19 mouse cellular contexts compared by ENCODE assay signal in genomic region chr6:119219237-119219870, GRCm38 (mm10). TPM values are rescaled to one million over a fixed set of nuclear protein-coding genes. Genes with fewer than 3 reads are reported as not detected.
DNase-seq lines count a peak whose midpoint lies in the region; ATAC-seq lines count a peak whose summit lies in the region.
"Had no signal": no experiment of that assay in that cellular context is flagged by ENCODE, and none has a peak within 500 bp of the region (broad histone marks: within the 10 kb centered on the region; RNA-seq: fewer than 3 reads in every experiment).

No protein-coding gene starts in this region.

- H3K4me2 ChIP-seq in forebrain, embryonic 12.5 days: no peak overlapping the region
- no peak overlapping the region for H3K4me2 ChIP-seq in forebrain, embryonic 16.5 days (ENCODE audit: low read length)
- H3K4me2 ChIP-seq: embryonic facial prominence, embryonic 12.5 days; liver, embryonic 11.5 days; midbrain, embryonic 11.5 days; neural tube, embryonic 13.5 days had no signal

- H3K4me3 ChIP-seq in forebrain, embryonic 12.5 days (replicated peaks): no peak overlapping the region
- no peak overlapping the region for H3K4me3 ChIP-seq in forebrain, embryonic 16.5 days (replicated peaks; ENCODE audit: low read length)
- H3K4me3 ChIP-seq: embryonic facial prominence, embryonic 12.5 days; heart, adult 2 months; hindbrain, embryonic 10.5 days; neural tube, embryonic 13.5 days had no signal

- H3K9ac ChIP-seq in forebrain, embryonic 12.5 days: no peak overlapping the region
- H3K9ac ChIP-seq in forebrain, embryonic 16.5 days (replicated peaks; ENCODE audit: low read depth, low read length): no peak overlapping the region
- H3K9ac ChIP-seq: embryonic facial prominence, embryonic 12.5 days; forebrain, postnatal 0 days; neural tube, embryonic 13.5 days had no signal

- H3K4me1 ChIP-seq in forebrain, embryonic 12.5 days: peaks cover 10% of the 10 kb centered on the region; the same call in 1 of the 2 replicates
- H3K4me1 ChIP-seq in forebrain, embryonic 16.5 days (replicated peaks; ENCODE audit: control insufficient read depth, insufficient read depth, low read length): peaks cover 7% of the 10 kb centered on the region
- H3K4me1 ChIP-seq: embryonic facial prominence, embryonic 12.5 days; hindbrain, embryonic 10.5 days had no signal

- no peak for ATAC-seq in forebrain, embryonic 12.5 days (ENCODE audit: low FRiP score)
- no peak for ATAC-seq in forebrain, embryonic 16.5 days

- H3K36me3 ChIP-seq in forebrain, embryonic 12.5 days (replicated peaks): peaks cover 54% of the 10 kb centered on the region
- H3K36me3 ChIP-seq in forebrain, embryonic 16.5 days (ENCODE audit: control insufficient read depth, insufficient read depth): peaks cover 9% of the 10 kb centered on the region

- no peaks in the 10 kb centered on the region for H3K27me3 ChIP-seq in forebrain, embryonic 12.5 days
- H3K27me3 ChIP-seq in forebrain, embryonic 16.5 days (replicated peaks; ENCODE audit: control insufficient read depth, insufficient read depth, low read length): no peaks in the 10 kb centered on the region
- H3K27me3 ChIP-seq: embryonic facial prominence, embryonic 12.5 days; neural tube, embryonic 13.5 days had no signal

- H3K9me3 ChIP-seq in forebrain, embryonic 12.5 days: no peaks in the 10 kb centered on the region
- no peaks in the 10 kb centered on the region for H3K9me3 ChIP-seq in forebrain, embryonic 16.5 days (ENCODE audit: control insufficient read depth, low read length)
- H3K9me3 ChIP-seq: embryonic facial prominence, embryonic 12.5 days; hindbrain, embryonic 10.5 days; neural tube, embryonic 13.5 days had no signal

- WGBS in forebrain, embryonic 12.5 days: 75% methylated on average over 15 of the region's 15 CpGs
- WGBS in forebrain, embryonic 16.5 days: 71% methylated on average over 15 of the region's 15 CpGs

- 0 out of 2 replicates have a peak overlapping the region, but pooled peaks have one; percentile 5 for H3K27ac ChIP-seq in forebrain, embryonic 12.5 days
- H3K27ac ChIP-seq in forebrain, embryonic 16.5 days (ENCODE audit: low read length): no peak overlapping the region
- H3K27ac ChIP-seq: embryonic facial prominence, embryonic 12.5 days; heart, adult 2 months; hindbrain, embryonic 10.5 days; macrophage; neural tube, embryonic 13.5 days had no signal

- DNase-seq in layer of hippocampus, adult 9-11 months: peak; percentile 9
- no peak for DNase-seq in layer of hippocampus, adult 11-12 months (ENCODE audit: low spot score)
- peak; percentile 19 for DNase-seq in urinary bladder, adult 2 months (ENCODE audit: low spot score)
- DNase-seq in urinary bladder, postnatal 14 days (ENCODE audit: low spot score): no peak
- DNase-seq in lung, postnatal 36 days: no peak
- DNase-seq: adrenal gland, postnatal 14 days; forebrain, postnatal 0 days; kidney, adult 2 months; lung, adult 2 months; spleen, adult 18-20 months had no signal

RNA-seq across cellular contexts. Expression of gene Cacna2d4, which starts 17.0 kb away (rescaled TPM):
- not detected in 2 replicates for polyA plus RNA-seq in forebrain, embryonic 12.5 days (2016; fragmentation: Nextera tagmentation; extraction: Ambion mirVana)
- polyA plus RNA-seq in forebrain, embryonic 16.5 days (2015; fragmentation: Nextera tagmentation; extraction: Ambion mirVana): 0.06 and 0.75 TPM in 2 replicates
- polyA plus RNA-seq in urinary bladder, adult 2 months (2012; rRNA removed): 0.03 and 0.06 TPM in 2 replicates
- polyA plus RNA-seq: embryonic facial prominence, embryonic 12.5 days; liver, embryonic 11.5 days; macrophage had no signal

RNA-seq across cellular contexts. Expression of gene Cacna1c, which starts 23.1 kb away (rescaled TPM):
- polyA plus RNA-seq in forebrain, embryonic 12.5 days (2016; fragmentation: Nextera tagmentation; extraction: Ambion mirVana): 4.6 and 6.2 TPM in 2 replicates
- 7.4 and 9.8 TPM in 2 replicates for polyA plus RNA-seq in forebrain, embryonic 16.5 days (2015; fragmentation: Nextera tagmentation; extraction: Ambion mirVana)
- polyA plus RNA-seq in urinary bladder, adult 2 months (2012; rRNA removed): 11.2 and 26.9 TPM in 2 replicates
- polyA plus RNA-seq: macrophage had no signal

RNA-seq across cellular contexts. Expression of gene Dcp1b, which starts 44.3 kb away (rescaled TPM):
- 13.6 and 13.7 TPM in 2 replicates for polyA plus RNA-seq in forebrain, embryonic 12.5 days (2016; fragmentation: Nextera tagmentation; extraction: Ambion mirVana)
- polyA plus RNA-seq in forebrain, embryonic 16.5 days (2015; fragmentation: Nextera tagmentation; extraction: Ambion mirVana): 13.7 and 15.8 TPM in 2 replicates
- 18.9 TPM in 2 replicates for polyA plus RNA-seq in urinary bladder, adult 2 months (2012; rRNA removed)

Comparison
In these comparisons a context has a peak if more than half of its experiments do, and no peak if none do; other contexts are left out.
1. DNase-seq: peak in layer of hippocampus, adult 9-11 months (single experiment) and urinary bladder, adult 2 months (single experiment); none in layer of hippocampus, adult 11-12 months (single experiment), urinary bladder, postnatal 14 days (single experiment) and lung, postnatal 36 days (single experiment).